Mouse (Mus musculus) retina, adult 2 months (tissue): ENCODE measurements around the gene Camk1.

ENCODE experiments used
- DNase-seq: peaks from one replicate; pipeline ENCODE4 v3.0.0-alpha.2; 2012; ENCODE audit warnings: low read depth, low spot score

Gene Camk1

GRCm38 (mm10) chr6:113306322-113306985 is 37.3 kb downstream of the Camk1 start:
- DNase-seq: peak; percentile 94

GRCm38 (mm10) chr6:113302258-113302657 is 41.5 kb downstream of the Camk1 start:
- DNase-seq: no peak

- DNase-seq: no peak
Observed at GRCm38 (mm10) chr6:113301350-113301749, 42.4 kb downstream of the Camk1 start.

- no peak for DNase-seq
Observed at GRCm38 (mm10) chr6:113296639-113297038, 47.1 kb downstream of the Camk1 start.

- no peak for DNase-seq
Observed at GRCm38 (mm10) chr6:113296046-113296445, 47.7 kb downstream of the Camk1 start.

GRCm38 (mm10) chr6:113292938-113293337 is 50.8 kb downstream of the Camk1 start:
- DNase-seq: no peak

GRCm38 (mm10) chr6:113290346-113290745 is 53.4 kb downstream of the Camk1 start:
- no peak for DNase-seq

GRCm38 (mm10) chr6:113289346-113289745 is 54.4 kb downstream of the Camk1 start:
- no peak for DNase-seq

GRCm38 (mm10) chr6:113287236-113287635 is 56.5 kb downstream of the Camk1 start:
- no peak for DNase-seq

GRCm38 (mm10) chr6:113286316-113286715 is 57.5 kb downstream of the Camk1 start:
- no peak for DNase-seq

- no peak for DNase-seq
Observed at GRCm38 (mm10) chr6:113284931-113285330, 58.9 kb downstream of the Camk1 start.
